Mouse (Mus musculus): ENCODE data around the gene Pafah2. TPM values are rescaled to one million over a fixed set of nuclear protein-coding genes. Genes with fewer than 3 reads are reported as not detected.

Gene Pafah2
- polyA plus RNA-seq, 1 experiment from 2014 or later = 11.1 TPM

DNA sequence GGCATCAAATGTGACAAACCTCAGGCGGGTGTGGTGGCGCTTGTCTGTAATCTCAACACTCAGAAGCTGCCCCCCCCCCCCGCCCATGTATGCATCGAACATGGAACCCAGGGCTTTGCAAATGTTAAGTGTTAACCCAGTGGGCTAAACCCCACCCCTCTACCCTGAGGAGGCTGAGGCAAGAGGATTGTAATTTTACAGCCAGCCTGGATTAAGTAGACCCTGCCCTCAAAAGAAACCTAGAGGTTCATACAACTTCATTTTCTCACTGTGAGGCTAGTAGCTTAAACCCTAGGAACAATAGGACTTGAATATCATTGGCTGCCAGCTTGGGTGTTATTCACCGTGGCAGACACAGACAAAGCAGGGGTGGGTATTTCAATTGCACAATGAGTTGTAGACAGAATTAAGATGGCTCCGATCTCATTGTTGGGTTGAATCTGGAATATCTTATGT, 73.2 kb downstream of the Pafah2 start:
- Histone ChIP-seq H3K9me3 (ENCODE audit: control insufficient read depth, low read length) (peaks cover 4% of the 10 kb centered on the region; the same call in 1 of the 2 replicates), H3K4me2 (ENCODE audit: low read length) (peak overlapping the region; percentile 99), H3K9ac (ENCODE audit: low read length) (peak overlapping the region; percentile 82), H3K4me3 (ENCODE audit: control insufficient read depth in 1 of 2, insufficient read depth in 1 of 2, low read depth in 1 of 2, low read length in 2 of 2) (peak overlapping the region; percentile 91 to 98), H3K27ac (replicated peaks in 1 of 2; ENCODE audit: control insufficient read depth in 1 of 2, insufficient read depth in 1 of 2, low read depth in 2 of 2, low read length in 2 of 2) (peak overlapping the region; percentile 3 to 88; a peak in 2 of 4 replicates), H3K36me3 (ENCODE audit: control insufficient read depth, insufficient read depth, low read length) (peaks cover 36% of the 10 kb centered on the region), H3K27me3 (ENCODE audit: control insufficient read depth, insufficient read depth, low read length) (no peaks in the 10 kb centered on the region), H3K4me1 (ENCODE audit: control insufficient read depth in 2 of 2, insufficient read depth in 2 of 2, low read length in 2 of 2) (peaks cover 3 to 8% of the 10 kb centered on the region in 2 experiments; a peak in 3 of 4 replicates)
- ATAC-seq (ENCODE audit: insufficient number of reproducible peaks, insufficient read depth, low FRiP score, low read depth) = no peak
- 16% methylated on average over 6 of the region's 6 CpGs for WGBS

DNA sequence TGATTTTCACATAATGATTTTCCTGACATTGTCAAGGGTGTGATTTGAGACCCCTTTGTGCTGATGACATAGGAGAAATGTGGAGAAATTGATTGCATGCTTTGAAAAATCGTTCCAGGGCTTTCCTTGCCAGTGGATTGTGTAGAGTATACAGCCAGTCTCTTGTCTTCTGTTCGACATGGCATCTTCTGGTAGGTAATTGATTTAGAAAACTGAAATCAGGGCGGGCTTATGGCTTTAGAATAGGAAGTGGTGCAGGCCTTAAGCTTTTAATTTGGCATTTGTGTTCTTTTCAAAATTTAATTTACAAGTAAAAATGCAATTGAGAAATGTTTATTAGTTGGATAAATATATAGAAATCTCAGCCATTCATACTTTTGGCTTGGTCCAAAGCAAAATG, 73.9 kb downstream of the Pafah2 start:
- H3K27ac ChIP-seq (replicated peaks in 1 of 2; ENCODE audit: control insufficient read depth in 1 of 2, insufficient read depth in 1 of 2, low read depth in 2 of 2, low read length in 2 of 2) = no peak overlapping the region
- 85% methylated on average over 3 of the region's 3 CpGs for WGBS
- H3K4me2 ChIP-seq (ENCODE audit: low read length) = peak overlapping the region; percentile 99
- H3K4me3 ChIP-seq (ENCODE audit: control insufficient read depth in 1 of 2, insufficient read depth in 1 of 2, low read depth in 1 of 2, low read length in 2 of 2) = peak overlapping the region in 1 of 2 experiments; percentile 91; a peak in 2 of 4 replicates
- H3K36me3 ChIP-seq (ENCODE audit: control insufficient read depth, insufficient read depth, low read length) = peaks cover 42% of the 10 kb centered on the region
- no peak for ATAC-seq (ENCODE audit: insufficient number of reproducible peaks, insufficient read depth, low FRiP score, low read depth)
- peaks cover 3 to 8% of the 10 kb centered on the region in 2 experiments; a peak in 3 of 4 replicates for H3K4me1 ChIP-seq (ENCODE audit: control insufficient read depth in 2 of 2, insufficient read depth in 2 of 2, low read length in 2 of 2)
- peak overlapping the region; percentile 82 for H3K9ac ChIP-seq (ENCODE audit: low read length)
- H3K27me3 ChIP-seq (ENCODE audit: control insufficient read depth, insufficient read depth, low read length) = no peaks in the 10 kb centered on the region
- H3K9me3 ChIP-seq (ENCODE audit: control insufficient read depth, low read length) = peaks cover 4% of the 10 kb centered on the region; the same call in 1 of the 2 replicates

DNA sequence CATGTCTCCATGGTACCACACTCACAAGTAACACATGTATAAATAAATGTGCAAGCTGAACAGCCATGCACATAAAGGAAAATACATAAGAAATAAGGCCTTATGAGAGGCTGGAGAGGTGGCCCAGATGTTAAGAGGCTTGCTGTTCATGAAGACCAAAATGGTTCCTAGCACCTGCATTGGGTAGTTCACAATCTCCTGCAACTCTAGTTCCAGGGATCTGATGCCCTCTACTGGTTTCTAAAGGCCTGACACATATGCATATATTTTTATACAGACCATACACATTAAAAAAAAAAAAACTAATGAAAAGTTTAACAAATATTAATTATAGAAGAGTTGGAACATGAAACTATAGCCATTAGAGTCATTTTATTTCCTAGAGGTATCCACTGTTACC, 75.3 kb downstream of the Pafah2 start:
- no peak overlapping the region for H3K4me3 ChIP-seq (ENCODE audit: control insufficient read depth in 1 of 2, insufficient read depth in 1 of 2, low read depth in 1 of 2, low read length in 2 of 2)
- no peak overlapping the region for H3K4me2 ChIP-seq (ENCODE audit: low read length)
- ATAC-seq (ENCODE audit: insufficient number of reproducible peaks, insufficient read depth, low FRiP score, low read depth) = no peak
- H3K27ac ChIP-seq (replicated peaks in 1 of 2; ENCODE audit: control insufficient read depth in 1 of 2, insufficient read depth in 1 of 2, low read depth in 2 of 2, low read length in 2 of 2) = no peak overlapping the region
- H3K4me1 ChIP-seq (ENCODE audit: control insufficient read depth in 2 of 2, insufficient read depth in 2 of 2, low read length in 2 of 2) = peaks cover 3 to 8% of the 10 kb centered on the region in 2 experiments; a peak in 3 of 4 replicates
- H3K36me3 ChIP-seq (ENCODE audit: control insufficient read depth, insufficient read depth, low read length) = peaks cover 55% of the 10 kb centered on the region
- no peaks in the 10 kb centered on the region for H3K27me3 ChIP-seq (ENCODE audit: control insufficient read depth, insufficient read depth, low read length)
- H3K9ac ChIP-seq (ENCODE audit: low read length) = no peak overlapping the region
- H3K9me3 ChIP-seq (ENCODE audit: control insufficient read depth, low read length) = peaks cover 4% of the 10 kb centered on the region; the same call in 1 of the 2 replicates

DNA sequence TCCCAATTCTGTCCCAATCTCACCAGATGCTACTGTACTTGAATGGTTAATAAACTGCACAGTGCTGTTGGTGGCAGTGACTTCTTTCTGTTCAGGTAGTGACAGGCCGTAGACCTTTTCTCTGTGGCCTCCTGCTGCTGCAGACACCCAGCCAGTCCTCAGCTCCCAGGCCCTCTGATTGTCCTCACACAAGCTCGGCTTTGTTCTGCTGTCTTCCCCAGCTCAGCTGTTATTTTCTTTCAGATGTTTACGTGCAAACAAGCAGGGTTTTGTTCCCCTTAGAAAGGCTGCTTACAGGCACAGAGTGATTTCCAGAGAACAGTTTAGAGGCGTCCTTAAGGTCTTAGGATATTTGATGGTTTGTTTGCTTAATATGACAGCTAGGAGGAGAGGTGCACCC, 77.6 kb downstream of the Pafah2 start:
- WGBS = 93% methylated on average over 4 of the region's 4 CpGs
- H3K9me3 ChIP-seq (ENCODE audit: control insufficient read depth, low read length) = peaks cover 4% of the 10 kb centered on the region; the same call in 1 of the 2 replicates
- H3K9ac ChIP-seq (ENCODE audit: low read length) = no peak overlapping the region
- H3K4me1 ChIP-seq (ENCODE audit: control insufficient read depth in 2 of 2, insufficient read depth in 2 of 2, low read length in 2 of 2) = no peaks in the 10 kb centered on the region; a peak in 1 of 4 replicates
- no peaks in the 10 kb centered on the region for H3K27me3 ChIP-seq (ENCODE audit: control insufficient read depth, insufficient read depth, low read length)
- H3K4me2 ChIP-seq (ENCODE audit: low read length) = no peak overlapping the region
- H3K27ac ChIP-seq (replicated peaks in 1 of 2; ENCODE audit: control insufficient read depth in 1 of 2, insufficient read depth in 1 of 2, low read depth in 2 of 2, low read length in 2 of 2) = no peak overlapping the region
- H3K36me3 ChIP-seq (ENCODE audit: control insufficient read depth, insufficient read depth, low read length) = peaks cover 61% of the 10 kb centered on the region
- ATAC-seq (ENCODE audit: insufficient number of reproducible peaks, insufficient read depth, low FRiP score, low read depth) = no peak
- H3K4me3 ChIP-seq (ENCODE audit: control insufficient read depth in 1 of 2, insufficient read depth in 1 of 2, low read depth in 1 of 2, low read length in 2 of 2) = no peak overlapping the region

DNA sequence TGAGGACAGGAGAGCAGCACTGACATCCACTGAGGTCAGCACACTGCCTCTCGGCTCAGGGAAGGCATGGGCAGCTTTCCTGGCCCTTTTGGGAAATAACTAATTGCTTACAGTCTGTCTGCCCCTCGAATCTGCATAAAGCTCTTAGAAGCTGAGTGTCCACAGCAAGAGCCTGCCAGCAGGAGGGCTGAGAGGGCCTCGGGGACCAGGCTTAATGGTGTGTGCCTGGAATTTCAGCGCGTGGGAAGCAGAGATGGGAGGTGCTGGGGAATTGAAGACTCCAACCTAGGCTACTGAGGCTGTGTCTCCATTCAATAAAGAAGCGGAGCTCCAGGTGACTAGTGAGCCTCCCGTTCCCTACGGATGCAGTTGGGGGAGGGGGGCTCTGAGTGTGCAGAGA, 78.1 kb downstream of the Pafah2 start:
- no peak overlapping the region for H3K9ac ChIP-seq (ENCODE audit: low read length)
- H3K4me1 ChIP-seq (ENCODE audit: control insufficient read depth in 2 of 2, insufficient read depth in 2 of 2, low read length in 2 of 2) = no peaks in the 10 kb centered on the region; a peak in 1 of 4 replicates
- no peak overlapping the region for H3K4me3 ChIP-seq (ENCODE audit: control insufficient read depth in 1 of 2, insufficient read depth in 1 of 2, low read depth in 1 of 2, low read length in 2 of 2)
- peaks cover 4% of the 10 kb centered on the region; the same call in 1 of the 2 replicates for H3K9me3 ChIP-seq (ENCODE audit: control insufficient read depth, low read length)
- H3K27ac ChIP-seq (replicated peaks in 1 of 2; ENCODE audit: control insufficient read depth in 1 of 2, insufficient read depth in 1 of 2, low read depth in 2 of 2, low read length in 2 of 2) = no peak overlapping the region
- no peaks in the 10 kb centered on the region for H3K27me3 ChIP-seq (ENCODE audit: control insufficient read depth, insufficient read depth, low read length)
- no peak overlapping the region for H3K4me2 ChIP-seq (ENCODE audit: low read length)
- peaks cover 61% of the 10 kb centered on the region for H3K36me3 ChIP-seq (ENCODE audit: control insufficient read depth, insufficient read depth, low read length)
- 75% methylated on average over 8 of the region's 8 CpGs for WGBS
- no peak for ATAC-seq (ENCODE audit: insufficient number of reproducible peaks, insufficient read depth, low FRiP score, low read depth)

DNA sequence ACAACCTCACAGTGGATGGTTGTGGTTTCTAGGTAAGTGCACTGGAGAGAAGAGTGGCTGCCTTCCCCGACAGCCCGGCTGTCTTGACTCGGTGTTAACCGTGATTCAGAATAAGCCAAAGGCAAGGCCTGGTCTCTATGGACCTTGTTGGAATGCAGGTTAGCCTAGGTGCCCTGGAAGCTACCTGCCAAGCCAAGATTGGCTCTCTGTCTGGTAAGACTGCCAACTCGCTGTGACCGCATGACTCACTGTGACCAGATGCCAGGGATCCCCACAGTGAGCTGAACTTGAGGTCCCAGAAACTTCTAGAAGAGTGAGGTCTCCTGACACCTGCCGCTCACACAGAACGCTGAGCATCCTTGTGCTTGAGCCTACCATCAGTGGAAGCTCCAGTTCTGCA, 80.8 kb downstream of the Pafah2 start:
- WGBS = 88% methylated on average over 8 of the region's 8 CpGs
- no peak for ATAC-seq (ENCODE audit: insufficient number of reproducible peaks, insufficient read depth, low FRiP score, low read depth)
- peaks cover 47% of the 10 kb centered on the region for H3K36me3 ChIP-seq (ENCODE audit: control insufficient read depth, insufficient read depth, low read length)

More for the DNA sequence above, 80.8 kb downstream of the Pafah2 start:
- Histone ChIP-seq H3K9me3 (ENCODE audit: control insufficient read depth, low read length) (no peaks in the 10 kb centered on the region), H3K4me1 (ENCODE audit: control insufficient read depth in 2 of 2, insufficient read depth in 2 of 2, low read length in 2 of 2) (no peaks in the 10 kb centered on the region), H3K4me3 (ENCODE audit: control insufficient read depth in 1 of 2, insufficient read depth in 1 of 2, low read depth in 1 of 2, low read length in 2 of 2) (no peak overlapping the region), H3K27me3 (ENCODE audit: control insufficient read depth, insufficient read depth, low read length) (no peaks in the 10 kb centered on the region), H3K27ac (replicated peaks in 1 of 2; ENCODE audit: control insufficient read depth in 1 of 2, insufficient read depth in 1 of 2, low read depth in 2 of 2, low read length in 2 of 2) (no peak overlapping the region), H3K4me2 (ENCODE audit: low read length) (no peak overlapping the region), H3K9ac (ENCODE audit: low read length) (no peak overlapping the region)

Small RNAs within 50 kb of the gene (microRNA-seq; reads per million reads assigned to microRNA genes)
- not detected for gene Gm23634

Other genes starting within 250 kb of the Pafah2 start
- 35.4 and 37.0 TPM in 2 replicates for gene Cep85, start 209.2 kb upstream of the Pafah2 start, polyA plus RNA-seq (2014; fragmentation: Nextera tagmentation; extraction: Ambion mirVana)
- not detected in 2 replicates for gene Gm7534, start 193.3 kb upstream of the Pafah2 start, polyA plus RNA-seq (2014; fragmentation: Nextera tagmentation; extraction: Ambion mirVana)
- gene Catsper4, start 168.9 kb upstream of the Pafah2 start, polyA plus RNA-seq (2014; fragmentation: Nextera tagmentation; extraction: Ambion mirVana) = not detected in 2 replicates
- gene Cnksr1, start 157.9 kb upstream of the Pafah2 start, polyA plus RNA-seq (2014; fragmentation: Nextera tagmentation; extraction: Ambion mirVana) = 0.57 and 0.62 TPM in 2 replicates
- gene E130218I03Rik, start 152.7 kb upstream of the Pafah2 start, polyA plus RNA-seq (2014; fragmentation: Nextera tagmentation; extraction: Ambion mirVana) = 0.20 TPM in 1 of 2 replicates, not detected in the other
- 8.6 and 9.1 TPM in 2 replicates for gene Zfp593, start 150.7 kb upstream of the Pafah2 start, polyA plus RNA-seq (2014; fragmentation: Nextera tagmentation; extraction: Ambion mirVana)
- not detected in 2 replicates for gene Gm30191, start 149.4 kb upstream of the Pafah2 start, polyA plus RNA-seq (2014; fragmentation: Nextera tagmentation; extraction: Ambion mirVana)
- 4.4 and 6.2 TPM in 2 replicates for gene Grrp1, start 142.2 kb upstream of the Pafah2 start, polyA plus RNA-seq (2014; fragmentation: Nextera tagmentation; extraction: Ambion mirVana)
- gene Pdik1l, start 108.4 kb upstream of the Pafah2 start, polyA plus RNA-seq (2014; fragmentation: Nextera tagmentation; extraction: Ambion mirVana) = 13.5 and 15.3 TPM in 2 replicates
- gene Trim63, start 81.2 kb upstream of the Pafah2 start, polyA plus RNA-seq (2014; fragmentation: Nextera tagmentation; extraction: Ambion mirVana) = 39.4 and 43.2 TPM in 2 replicates
- gene Slc30a2, start 53.1 kb upstream of the Pafah2 start, polyA plus RNA-seq (2014; fragmentation: Nextera tagmentation; extraction: Ambion mirVana) = 0.08 and 0.11 TPM in 2 replicates
- gene Extl1, start 12.5 kb upstream of the Pafah2 start, polyA plus RNA-seq (2014; fragmentation: Nextera tagmentation; extraction: Ambion mirVana) = 2.8 and 2.9 TPM in 2 replicates
- 933 and 977 TPM in 2 replicates for gene Stmn1, start 72.0 kb downstream of the Pafah2 start, polyA plus RNA-seq (2014; fragmentation: Nextera tagmentation; extraction: Ambion mirVana)
- 4.2 and 4.6 TPM in 2 replicates for gene Paqr7, start 100.4 kb downstream of the Pafah2 start, polyA plus RNA-seq (2014; fragmentation: Nextera tagmentation; extraction: Ambion mirVana)
- gene Aunip, start 114.7 kb downstream of the Pafah2 start, polyA plus RNA-seq (2014; fragmentation: Nextera tagmentation; extraction: Ambion mirVana) = 2.3 and 3.2 TPM in 2 replicates
- gene Mtfr1l, start 139.1 kb downstream of the Pafah2 start, polyA plus RNA-seq (2014; fragmentation: Nextera tagmentation; extraction: Ambion mirVana) = 170 and 175 TPM in 2 replicates
- gene Selenon, start 155.8 kb downstream of the Pafah2 start, polyA plus RNA-seq (2014; fragmentation: Nextera tagmentation; extraction: Ambion mirVana) = 41.5 and 43.6 TPM in 2 replicates